Mouse (Mus musculus): Measurements from ENCODE around the gene Tbx6. TPM values are rescaled to one million over a fixed set of nuclear protein-coding genes. Genes with fewer than 3 reads are reported as not detected.
A peak's percentile ranks its signal among the peaks of the same experiment; 100 is the strongest.

The Tbx6 gene
- total and polyA plus RNA-seq, 3 experiments, result 0.12 to 0.15 TPM; not detected in 1

- no peaks in the 10 kb centered on the region for H3K9me3 ChIP-seq (replicated peaks; ENCODE audit: insufficient read depth, low read length)
- H3K27ac ChIP-seq (ENCODE audit: control insufficient read depth, low read depth, low read length), result no peak overlapping the region
- H3K9ac ChIP-seq (ENCODE audit: control insufficient read depth, low read depth, low read length, poor library complexity, severe bottlenecking), result no peak overlapping the region
Measured at GRCm38 (mm10) chr7:126775185-126775977, 5.9 kb upstream of the Tbx6 start.

DNA sequence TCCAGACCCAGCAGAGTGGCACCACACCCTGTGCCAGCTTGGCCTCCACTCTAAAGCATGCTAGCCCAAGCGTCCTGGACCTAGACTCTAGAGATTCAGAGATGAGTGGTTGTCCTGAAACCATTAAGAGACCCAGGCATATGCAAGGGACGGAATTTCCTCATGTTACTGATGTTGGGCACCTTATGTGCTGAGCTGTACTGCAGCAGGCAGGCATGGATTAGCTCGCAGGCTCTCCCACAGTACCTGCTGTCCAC lies 5.4 kb upstream of the Tbx6 start:
- no peak for TF ChIP-seq ZNF384 (IDR thresholded peaks at IDR 0.05; ENCODE audit: low read depth, low read length)
- TF ChIP-seq ETS1 (IDR thresholded peaks at IDR 0.05; ENCODE audit: low read depth, low read length), result no peak
- no peak for TF ChIP-seq MEF2A (IDR thresholded peaks at IDR 0.05; ENCODE audit: extremely low read depth, insufficient replicate concordance, low read depth, low read length, poor library complexity, severe bottlenecking)
- no peak for TF ChIP-seq RCOR1 (IDR thresholded peaks at IDR 0.05; ENCODE audit: low read depth, low read length)
- TF ChIP-seq E2F4 (IDR thresholded peaks at IDR 0.05; ENCODE audit: borderline replicate concordance, low read depth, low read length), result no peak
- TF ChIP-seq TAL1 (IDR thresholded peaks at IDR 0.05; ENCODE audit: low read length), result no peak
- TF ChIP-seq BHLHE40 (IDR thresholded peaks at IDR 0.05; ENCODE audit: borderline replicate concordance, low read depth, low read length), result no peak
- TF ChIP-seq CHD1 (IDR thresholded peaks at IDR 0.05; ENCODE audit: low read depth, low read length), result no peak
- no peak for TF ChIP-seq POLR2AphosphoS5 (IDR thresholded peaks at IDR 0.05; ENCODE audit: borderline replicate concordance, low read depth, low read length)
- no peak for TF ChIP-seq HCFC1 (IDR thresholded peaks at IDR 0.05; ENCODE audit: low read depth, low read length)
- no peak for TF ChIP-seq POLR2A (IDR thresholded peaks at IDR 0.05; ENCODE audit: control insufficient read depth in 1 of 2, insufficient read depth in 1 of 2, low read depth in 1 of 2, low read length in 2 of 2, poor library complexity in 1 of 2)
- TF ChIP-seq SMC3 (IDR thresholded peaks at IDR 0.05; ENCODE audit: low read depth, low read length), result no peak
- TF ChIP-seq ZC3H11A (IDR thresholded peaks at IDR 0.05; ENCODE audit: low read depth, low read length), result no peak
- TF ChIP-seq TCF12 (IDR thresholded peaks at IDR 0.05; ENCODE audit: low read depth, low read length), result no peak
- no peak for TF ChIP-seq KAT2A (conservative IDR thresholded peaks at IDR 0.05; ENCODE audit: low read depth, low read length)
- no peaks in the 10 kb centered on the region; the same call in 1 of the 2 replicates for H3K79me2 ChIP-seq (ENCODE audit: control insufficient read depth, insufficient read depth, low read length, poor library complexity)
- DNase-seq (ENCODE audit: low read depth, low spot score), result no peak
- no peak overlapping the region for H3K4me3 ChIP-seq (ENCODE audit: control insufficient read depth in 1 of 2, insufficient read depth in 1 of 2, low read depth in 2 of 2, low read length in 2 of 2)
- H3K9ac ChIP-seq (ENCODE audit: control insufficient read depth, low read depth, low read length, poor library complexity, severe bottlenecking), result peak overlapping the region; percentile 29; the same call in 1 of the 2 replicates
- no peaks in the 10 kb centered on the region for H3K9me3 ChIP-seq (replicated peaks; ENCODE audit: insufficient read depth, low read length)
- H3K36me3 ChIP-seq (ENCODE audit: control insufficient read depth in 1 of 2, insufficient read depth in 2 of 2, low read length in 2 of 2), result peaks cover 0 to 17% of the 10 kb centered on the region in 2 experiments; a peak in 2 of 4 replicates
- no peaks in the 10 kb centered on the region for H3K27me3 ChIP-seq (ENCODE audit: control insufficient read depth in 1 of 2, insufficient read depth in 2 of 2, low read length in 2 of 2)
- peaks cover 7 to 24% of the 10 kb centered on the region in 2 experiments for H3K4me1 ChIP-seq (ENCODE audit: control insufficient read depth in 1 of 2, insufficient read depth in 2 of 2, low read length in 2 of 2)
- no peak overlapping the region for H3K27ac ChIP-seq (ENCODE audit: control insufficient read depth, low read depth, low read length)

More at GRCm38 (mm10) chr7:126775185-126775977, 5.9 kb upstream of the Tbx6 start:
- peaks cover 0 to 19% of the 10 kb centered on the region in 2 experiments; a peak in 2 of 4 replicates for H3K36me3 ChIP-seq (ENCODE audit: control insufficient read depth in 1 of 2, insufficient read depth in 2 of 2, low read length in 2 of 2)
- H3K4me1 ChIP-seq (ENCODE audit: control insufficient read depth in 1 of 2, insufficient read depth in 2 of 2, low read length in 2 of 2), result peaks cover 7 to 26% of the 10 kb centered on the region in 2 experiments
- no peak overlapping the region for H3K4me3 ChIP-seq (ENCODE audit: control insufficient read depth in 1 of 2, insufficient read depth in 1 of 2, low read depth in 2 of 2, low read length in 2 of 2)
- H3K27me3 ChIP-seq (ENCODE audit: control insufficient read depth in 1 of 2, insufficient read depth in 2 of 2, low read length in 2 of 2), result no peaks in the 10 kb centered on the region
- H3K79me2 ChIP-seq (ENCODE audit: control insufficient read depth, insufficient read depth, low read length, poor library complexity), result no peaks in the 10 kb centered on the region; the same call in 1 of the 2 replicates
- no peak for DNase-seq (ENCODE audit: low read depth, low spot score)
- TF ChIP-seq CTCF (IDR thresholded peaks at IDR 0.05 in 2 of 3, conservative IDR thresholded peaks at IDR 0.05 in 1 of 3; ENCODE audit: control insufficient read depth in 1 of 3, insufficient read depth in 1 of 3, low read depth in 2 of 3, low read length in 3 of 3, poor library complexity in 1 of 3, severe bottlenecking in 1 of 3) (peak in 2 of 3 experiments; percentile 14 to 23; a peak in 2 of 6 replicates), MYC (IDR thresholded peaks at IDR 0.05; ENCODE audit: low read depth, low read length) (no peak)
